Mouse (Mus musculus): ENCODE measurements at regions not wholly inside any gene's neighbourhood (a gene's known extent, or its start where the extent isn't known, plus 50 kb on each side); places are given as distances from the start of the nearest gene placed in this dataset.

- DNase-seq, result peak; percentile 78
Observed at GRCm38 (mm10) chr13:107113949-107114690, 92.2 kb upstream of the Kif2a start.

GRCm38 (mm10) chr13:107108045-107108444, 86.1 kb upstream of the Kif2a start:
- DNase-seq, result no peak

- no peak for DNase-seq
Observed at GRCm38 (mm10) chr13:107107572-107107971, 85.6 kb upstream of the Kif2a start.

GRCm38 (mm10) chr13:107105510-107105909, 83.6 kb upstream of the Kif2a start:
- DNase-seq, result peak; percentile 41

GRCm38 (mm10) chr13:107101598-107101997, 79.7 kb upstream of the Kif2a start:
- peak; percentile 82 for DNase-seq

GRCm38 (mm10) chr13:107100852-107101325, 79.0 kb upstream of the Kif2a start:
- no peak for DNase-seq

- DNase-seq, result no peak
Observed at GRCm38 (mm10) chr13:107100116-107100515, 78.2 kb upstream of the Kif2a start.

- DNase-seq, result no peak
Observed at GRCm38 (mm10) chr13:107097005-107097404, 75.1 kb upstream of the Kif2a start.

GRCm38 (mm10) chr13:107094976-107095716, 73.2 kb upstream of the Kif2a start:
- no peak for DNase-seq

- DNase-seq, result no peak
Observed at GRCm38 (mm10) chr13:107094487-107094886, 72.6 kb upstream of the Kif2a start.

- DNase-seq, result no peak
Observed at GRCm38 (mm10) chr13:107093683-107094082, 71.8 kb upstream of the Kif2a start.

- no peak for DNase-seq
Observed at GRCm38 (mm10) chr13:107088198-107088597, 66.3 kb upstream of the Kif2a start.

- DNase-seq, result no peak
Observed at GRCm38 (mm10) chr13:107087355-107087754, 65.4 kb upstream of the Kif2a start.

GRCm38 (mm10) chr13:107078085-107078484, 56.2 kb upstream of the Kif2a start:
- DNase-seq, result no peak

- DNase-seq, result no peak
Observed at GRCm38 (mm10) chr13:107074917-107075316, 53.0 kb upstream of the Kif2a start.

GRCm38 (mm10) chr13:107073039-107073620, 51.2 kb upstream of the Kif2a start:
- DNase-seq, result no peak

- DNase-seq, result no peak
Observed at GRCm38 (mm10) chr13:107072345-107073038, 50.6 kb upstream of the Kif2a start.
